Comparison of ENCODE assay signal across 37 mouse cellular contexts in genomic region chr10:59646821-59647378, GRCm38 (mm10). TPM values are rescaled to one million over a fixed set of nuclear protein-coding genes. Genes with fewer than 3 reads are reported as not detected.
"Had no signal": no experiment of that assay in that cellular context is flagged by ENCODE, and none has a peak within 500 bp of the region (broad histone marks: within the 10 kb centered on the region; RNA-seq: fewer than 3 reads in every experiment).

No protein-coding gene starts in this region.

- DNase-seq: gastrocnemius, adult 2 months; gastrocnemius, postnatal 10 days; gastrocnemius, postnatal 25 days; heart, adult 2 months; heart, postnatal 10 days; kidney, adult 18-20 months; kidney, adult 8-10 months; kidney, postnatal 10 days; kidney, postnatal 25 days; kidney, postnatal 4 days had no signal

- H3K4me3 ChIP-seq: gastrocnemius, adult 2 months; heart, adult 2 months; heart, embryonic 12.5 days; hindbrain, embryonic 13.5 days; hindbrain, embryonic 15.5 days; layer of hippocampus, adult 2 months; left cerebral cortex, adult 2 months; limb, embryonic 13.5 days; limb, embryonic 15.5 days; liver, embryonic 12.5 days had no signal

- H3K4me1 ChIP-seq: heart, embryonic 12.5 days; hindbrain, embryonic 13.5 days; hindbrain, embryonic 15.5 days; limb, embryonic 15.5 days had no signal

- ATAC-seq: hindbrain, postnatal 0 days; liver, embryonic 12.5 days had no signal

- H3K4me2 ChIP-seq: heart, embryonic 12.5 days; hindbrain, embryonic 13.5 days; hindbrain, embryonic 15.5 days; limb, embryonic 13.5 days; limb, embryonic 15.5 days; liver, embryonic 12.5 days had no signal

- H3K9ac ChIP-seq: heart, embryonic 12.5 days; hindbrain, embryonic 13.5 days; hindbrain, embryonic 15.5 days; limb, embryonic 13.5 days; limb, embryonic 15.5 days; liver, embryonic 12.5 days; liver, embryonic 14.5 days had no signal

- H3K27me3 ChIP-seq: heart, embryonic 12.5 days; hindbrain, embryonic 13.5 days; hindbrain, embryonic 15.5 days; limb, embryonic 13.5 days; limb, embryonic 15.5 days; liver, embryonic 12.5 days had no signal

- H3K9me3 ChIP-seq: limb, embryonic 15.5 days; liver, embryonic 12.5 days had no signal

- H3K36me3 ChIP-seq: heart, embryonic 12.5 days; hindbrain, embryonic 13.5 days; hindbrain, embryonic 15.5 days; limb, embryonic 13.5 days; limb, embryonic 15.5 days; liver, embryonic 12.5 days had no signal

- H3K27ac ChIP-seq: gastrocnemius, adult 2 months; heart, adult 2 months; hindbrain, embryonic 13.5 days; hindbrain, embryonic 15.5 days; hindbrain, postnatal 0 days; layer of hippocampus, adult 2 months; left cerebral cortex, adult 2 months; limb, embryonic 13.5 days; limb, embryonic 15.5 days; liver, embryonic 12.5 days; liver, embryonic 14.5 days had no signal

RNA-seq across cellular contexts. Expression of gene Gm10322, which starts 31.0 kb away (rescaled TPM):
- total RNA-seq: gastrocnemius, adult 2 months; gastrocnemius, postnatal 10 days; gastrocnemius, postnatal 25 days; gastrocnemius, postnatal 4 days; granulocyte monocyte progenitor cell, adult 5-6 weeks; heart, adult 2 months; heart, postnatal 10 days; heart, postnatal 25 days; hematopoietic stem cell, adult 5-6 weeks; hindbrain, postnatal 0 days; layer of hippocampus, adult 2 months; layer of hippocampus, postnatal 10 days; layer of hippocampus, postnatal 25 days; left cerebral cortex, adult 2 months; left cerebral cortex, postnatal 14 days; left cerebral cortex, postnatal 36 days; liver, adult 2 months had no signal
- polyA plus RNA-seq: frontal cortex, adult 2 months; heart, adult 2 months; heart, embryonic 12.5 days; heart, embryonic 14.5 days; heart, embryonic 16.5 days; hindbrain, embryonic 11.5 days; hindbrain, embryonic 15.5 days; hindbrain, postnatal 0 days; intestine, embryonic 14.5 days; kidney, embryonic 14.5 days; kidney, embryonic 16.5 days; limb, embryonic 11.5 days; limb, embryonic 13.5 days; limb, embryonic 15.5 days; liver, adult 2 months; liver, embryonic 12.5 days; liver, embryonic 14.5 days had no signal
